Mouse (Mus musculus) urinary bladder, postnatal 14 days (tissue): ENCODE data around the gene Rmdn2.
A peak's percentile ranks its signal among the peaks of the same experiment; 100 is the strongest.

ENCODE experiments used
- DNase-seq: peaks from one replicate; pipeline ENCODE4 v3.0.0; 2021; ENCODE audit warnings: low spot score

Rmdn2 gene

GRCm38 (mm10) chr17:79611545-79611944 lies at the start of gene Rmdn2:
Rmdn2 (plus strand) TSS chr17:79611863.
- DNase-seq = no peak

- DNase-seq = no peak
Measured at GRCm38 (mm10) chr17:79563067-79563620, 48.5 kb upstream of the Rmdn2 start.

- DNase-seq = no peak
Measured at GRCm38 (mm10) chr17:79563721-79564120, 47.9 kb upstream of the Rmdn2 start.

- DNase-seq = no peak
Measured at GRCm38 (mm10) chr17:79565241-79565961, 46.3 kb upstream of the Rmdn2 start.

GRCm38 (mm10) chr17:79568401-79568800 lies 43.3 kb upstream of the Rmdn2 start:
- no peak for DNase-seq

- DNase-seq = no peak
Measured at GRCm38 (mm10) chr17:79578328-79578727, 33.3 kb upstream of the Rmdn2 start.

- DNase-seq = peak; percentile 85
Measured at GRCm38 (mm10) chr17:79580264-79580920, 31.3 kb upstream of the Rmdn2 start.

- DNase-seq = no peak
Measured at GRCm38 (mm10) chr17:79583466-79583865, 28.2 kb upstream of the Rmdn2 start.

- DNase-seq = no peak
Measured at GRCm38 (mm10) chr17:79584246-79584800, 27.3 kb upstream of the Rmdn2 start.

- no peak for DNase-seq
Measured at GRCm38 (mm10) chr17:79589913-79590312, 21.8 kb upstream of the Rmdn2 start.

GRCm38 (mm10) chr17:79595996-79596395 lies 15.7 kb upstream of the Rmdn2 start:
- DNase-seq = no peak

GRCm38 (mm10) chr17:79598151-79598550 lies 13.5 kb upstream of the Rmdn2 start:
- DNase-seq = no peak

- no peak for DNase-seq
Measured at GRCm38 (mm10) chr17:79598596-79599577, 12.8 kb upstream of the Rmdn2 start.

- DNase-seq = no peak
Measured at GRCm38 (mm10) chr17:79600108-79600507, 11.6 kb upstream of the Rmdn2 start.

GRCm38 (mm10) chr17:79602381-79602780 lies 9.3 kb upstream of the Rmdn2 start:
- no peak for DNase-seq

GRCm38 (mm10) chr17:79603427-79603826 lies 8.2 kb upstream of the Rmdn2 start:
- DNase-seq = no peak

GRCm38 (mm10) chr17:79605794-79606193 lies 5.9 kb upstream of the Rmdn2 start:
- DNase-seq = no peak

- DNase-seq = no peak
Measured at GRCm38 (mm10) chr17:79609697-79610096, 2.0 kb upstream of the Rmdn2 start.

GRCm38 (mm10) chr17:79610163-79610755 lies 1.4 kb upstream of the Rmdn2 start:
- no peak for DNase-seq

- peak; percentile 64 for DNase-seq
Measured at GRCm38 (mm10) chr17:79614691-79615588, 3.3 kb downstream of the Rmdn2 start.
